Mouse (Mus musculus) ES-E14 (cell line): ENCODE results near the gene Abcg4.

Source experiments
- CHD2 ChIP-seq: IDR thresholded peaks from 2 replicates; pipeline ENCODE4 v1.6.1; 2014; ENCODE audit warnings: mild to moderate bottlenecking, low read depth, low read length, inconsistent platforms
- HCFC1 ChIP-seq: IDR thresholded peaks from 2 replicates; pipeline ENCODE4 v1.6.1; 2012; ENCODE audit warnings: low read length, inconsistent platforms, borderline replicate concordance; ENCODE audit not compliant: insufficient read depth
- MAFK ChIP-seq: IDR thresholded peaks from 2 replicates; pipeline ENCODE4 v1.6.1; 2014; ENCODE audit warnings: mild to moderate bottlenecking, low read depth, low read length, inconsistent platforms; ENCODE audit not compliant: insufficient read depth
- ZC3H11A ChIP-seq: IDR thresholded peaks from 2 replicates; pipeline ENCODE4 v1.6.1; 2012; ENCODE audit warnings: low read depth, mild to moderate bottlenecking, inconsistent platforms, low read length, borderline replicate concordance

GRCm38 (mm10) chr9:44243621-44244020, 44.8 kb downstream of the Abcg4 start:
- TF ChIP-seq HCFC1 (no peak), MAFK (no peak), CHD2 (no peak), ZC3H11A (no peak)
